Mouse (Mus musculus) lung, adult 2 months (tissue): ENCODE measurements around the gene Pex3.

Source experiments
- CTCF ChIP-seq: fragments of 200-500 bp; IDR thresholded peaks from 2 replicates; pipeline ENCODE4 v1.5.1; 2011; ENCODE audit warnings: mild to moderate bottlenecking, low read length, control low read depth; ENCODE audit not compliant: insufficient read depth
- POLR2A ChIP-seq: fragments of 200-500 bp; IDR thresholded peaks from 2 replicates; pipeline ENCODE4 v1.6.1; 2011; ENCODE audit warnings: low read depth, mild to moderate bottlenecking, control low read depth, low read length, borderline replicate concordance; ENCODE audit errors: extremely low read depth

- no peak for TF ChIP-seq CTCF
- TF ChIP-seq POLR2A, result no peak
These were observed 67.0 kb downstream of the Pex3 start for GRCm38 (mm10) chr10:13485958-13486357.
